Mouse (Mus musculus): ENCODE results near the gene 4930562C15Rik. TPM values are rescaled to one million over a fixed set of nuclear protein-coding genes. Genes with fewer than 3 reads are reported as not detected.

4930562C15Rik gene
- polyA plus RNA-seq, 1 experiment = not detected

GRCm38 (mm10) chr16:4855046-4855650 lies 19.9 kb downstream of the 4930562C15Rik start:
- TF ChIP-seq CTCF (IDR thresholded peaks at IDR 0.05; ENCODE audit: borderline replicate concordance, insufficient read depth, low read length) (no peak), POLR2A (IDR thresholded peaks at IDR 0.05; ENCODE audit: low read depth, low read length) (no peak)
- H3K4me3 ChIP-seq (ENCODE audit: insufficient read depth, low read length) = no peak overlapping the region
- H3K27ac ChIP-seq (ENCODE audit: insufficient read depth, low read length) = no peak overlapping the region
- no peaks in the 10 kb centered on the region for H3K4me1 ChIP-seq (ENCODE audit: control insufficient read depth, insufficient read depth, low read length)

- Histone ChIP-seq H3K4me3 (ENCODE audit: insufficient read depth, low read length) (no peak overlapping the region), H3K4me1 (ENCODE audit: control insufficient read depth, insufficient read depth, low read length) (no peaks in the 10 kb centered on the region), H3K27ac (ENCODE audit: insufficient read depth, low read length) (no peak overlapping the region)
- no peak for TF ChIP-seq POLR2A (IDR thresholded peaks at IDR 0.05; ENCODE audit: low read depth, low read length)
- peak; percentile 20; the same call in 1 of the 2 replicates for TF ChIP-seq CTCF (IDR thresholded peaks at IDR 0.05; ENCODE audit: borderline replicate concordance, insufficient read depth, low read length)
These were observed 26.2 kb downstream of the 4930562C15Rik start for GRCm38 (mm10) chr16:4861392-4861791.

GRCm38 (mm10) chr16:4862863-4863483 lies 27.8 kb downstream of the 4930562C15Rik start:
- H3K4me1 ChIP-seq (ENCODE audit: control insufficient read depth, insufficient read depth, low read length) = no peaks in the 10 kb centered on the region
- TF ChIP-seq CTCF (IDR thresholded peaks at IDR 0.05; ENCODE audit: borderline replicate concordance, insufficient read depth, low read length) (peak; percentile 72), POLR2A (IDR thresholded peaks at IDR 0.05; ENCODE audit: low read depth, low read length) (no peak)
- H3K27ac ChIP-seq (ENCODE audit: insufficient read depth, low read length) = no peak overlapping the region
- H3K4me3 ChIP-seq (ENCODE audit: insufficient read depth, low read length) = no peak overlapping the region

GRCm38 (mm10) chr16:4863742-4864141 lies 28.5 kb downstream of the 4930562C15Rik start:
- Histone ChIP-seq H3K4me3 (ENCODE audit: insufficient read depth, low read length) (no peak overlapping the region), H3K27ac (ENCODE audit: insufficient read depth, low read length) (no peak overlapping the region), H3K4me1 (ENCODE audit: control insufficient read depth, insufficient read depth, low read length) (no peaks in the 10 kb centered on the region)
- no peak for TF ChIP-seq POLR2A (IDR thresholded peaks at IDR 0.05; ENCODE audit: low read depth, low read length)
- TF ChIP-seq CTCF (IDR thresholded peaks at IDR 0.05; ENCODE audit: borderline replicate concordance, insufficient read depth, low read length) = no peak

- Histone ChIP-seq H3K4me1 (ENCODE audit: control insufficient read depth, insufficient read depth, low read length) (no peaks in the 10 kb centered on the region), H3K4me3 (ENCODE audit: insufficient read depth, low read length) (no peak overlapping the region), H3K27ac (ENCODE audit: insufficient read depth, low read length) (no peak overlapping the region)
- TF ChIP-seq POLR2A (IDR thresholded peaks at IDR 0.05; ENCODE audit: low read depth, low read length) (no peak), CTCF (IDR thresholded peaks at IDR 0.05; ENCODE audit: borderline replicate concordance, insufficient read depth, low read length) (no peak)
These were observed 31.0 kb downstream of the 4930562C15Rik start for GRCm38 (mm10) chr16:4866101-4866695.

GRCm38 (mm10) chr16:4870490-4870889 lies 35.3 kb downstream of the 4930562C15Rik start:
- no peaks in the 10 kb centered on the region for H3K4me1 ChIP-seq (ENCODE audit: control insufficient read depth, insufficient read depth, low read length)
- no peak for TF ChIP-seq CTCF (IDR thresholded peaks at IDR 0.05; ENCODE audit: borderline replicate concordance, insufficient read depth, low read length)
- TF ChIP-seq POLR2A (IDR thresholded peaks at IDR 0.05; ENCODE audit: low read depth, low read length) = no peak

GRCm38 (mm10) chr16:4871926-4872325 lies 36.7 kb downstream of the 4930562C15Rik start:
- Histone ChIP-seq H3K4me3 (ENCODE audit: insufficient read depth, low read length) (no peak overlapping the region), H3K27ac (ENCODE audit: insufficient read depth, low read length) (no peak overlapping the region), H3K4me1 (ENCODE audit: control insufficient read depth, insufficient read depth, low read length) (no peaks in the 10 kb centered on the region)
- no peak for TF ChIP-seq CTCF (IDR thresholded peaks at IDR 0.05; ENCODE audit: borderline replicate concordance, insufficient read depth, low read length)
- TF ChIP-seq POLR2A (IDR thresholded peaks at IDR 0.05; ENCODE audit: low read depth, low read length) = no peak

More at GRCm38 (mm10) chr16:4870490-4870889, 35.3 kb downstream of the 4930562C15Rik start:
- Histone ChIP-seq H3K4me3 (ENCODE audit: insufficient read depth, low read length) (no peak overlapping the region), H3K27ac (ENCODE audit: insufficient read depth, low read length) (no peak overlapping the region)

- no peak for TF ChIP-seq CTCF (IDR thresholded peaks at IDR 0.05; ENCODE audit: borderline replicate concordance, insufficient read depth, low read length)
- TF ChIP-seq POLR2A (IDR thresholded peaks at IDR 0.05; ENCODE audit: low read depth, low read length) = no peak
- Histone ChIP-seq H3K27ac (ENCODE audit: insufficient read depth, low read length) (no peak overlapping the region), H3K4me1 (ENCODE audit: control insufficient read depth, insufficient read depth, low read length) (no peaks in the 10 kb centered on the region), H3K4me3 (ENCODE audit: insufficient read depth, low read length) (no peak overlapping the region)
These were observed 40.2 kb downstream of the 4930562C15Rik start for GRCm38 (mm10) chr16:4875198-4876032.

GRCm38 (mm10) chr16:4876033-4876680 lies 40.9 kb downstream of the 4930562C15Rik start:
- no peak overlapping the region for H3K4me3 ChIP-seq (ENCODE audit: insufficient read depth, low read length)
- H3K27ac ChIP-seq (ENCODE audit: insufficient read depth, low read length) = no peak overlapping the region
- H3K4me1 ChIP-seq (ENCODE audit: control insufficient read depth, insufficient read depth, low read length) = no peaks in the 10 kb centered on the region
- TF ChIP-seq POLR2A (IDR thresholded peaks at IDR 0.05; ENCODE audit: low read depth, low read length) = no peak
- TF ChIP-seq CTCF (IDR thresholded peaks at IDR 0.05; ENCODE audit: borderline replicate concordance, insufficient read depth, low read length) = no peak
